Mouse (Mus musculus): ENCODE data around the gene Lum.

DNA sequence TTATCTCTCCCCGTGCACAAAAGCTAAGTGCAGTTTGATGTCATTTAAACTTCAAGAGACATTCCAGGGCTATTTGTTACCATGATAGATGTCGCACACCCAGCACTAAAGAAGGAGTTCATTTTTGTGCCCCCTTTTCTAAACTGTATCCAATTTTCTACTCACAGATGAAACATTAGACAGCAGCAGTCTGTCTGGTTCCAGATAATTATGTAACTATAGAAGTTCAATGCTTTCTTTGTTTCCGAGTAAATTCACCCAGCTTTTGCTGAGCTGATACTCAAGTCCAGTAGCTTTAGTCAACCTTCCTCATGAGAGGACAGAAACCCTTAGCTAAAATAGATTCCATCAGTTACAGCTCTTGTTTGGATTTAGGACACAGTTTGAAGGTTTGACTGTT, 19.2 kb downstream of the Lum start:
- no peak for TF ChIP-seq HCFC1 (IDR thresholded peaks at IDR 0.05; ENCODE audit: borderline replicate concordance, insufficient read depth, low read length)
- no peak for TF ChIP-seq ZNF384 (IDR thresholded peaks at IDR 0.05; ENCODE audit: low read depth, low read length)
